Mouse (Mus musculus) B cell, adult (primary cell): ENCODE measurements around the gene Kctd3. TPM values are rescaled to one million over a fixed set of nuclear protein-coding genes. Genes with fewer than 3 reads are reported as not detected.

Experiments
- total RNA-seq: library from RNA; stranded (reverse); gene quantifications from 4 replicates; pipeline ENCODE4 v1.2.4, GENCODE M21; 2023; ENCODE audit not compliant: inconsistent age

Gene Kctd3
- total RNA-seq: 103 to 126 TPM (median 120 TPM) in 4 replicates

DNA sequence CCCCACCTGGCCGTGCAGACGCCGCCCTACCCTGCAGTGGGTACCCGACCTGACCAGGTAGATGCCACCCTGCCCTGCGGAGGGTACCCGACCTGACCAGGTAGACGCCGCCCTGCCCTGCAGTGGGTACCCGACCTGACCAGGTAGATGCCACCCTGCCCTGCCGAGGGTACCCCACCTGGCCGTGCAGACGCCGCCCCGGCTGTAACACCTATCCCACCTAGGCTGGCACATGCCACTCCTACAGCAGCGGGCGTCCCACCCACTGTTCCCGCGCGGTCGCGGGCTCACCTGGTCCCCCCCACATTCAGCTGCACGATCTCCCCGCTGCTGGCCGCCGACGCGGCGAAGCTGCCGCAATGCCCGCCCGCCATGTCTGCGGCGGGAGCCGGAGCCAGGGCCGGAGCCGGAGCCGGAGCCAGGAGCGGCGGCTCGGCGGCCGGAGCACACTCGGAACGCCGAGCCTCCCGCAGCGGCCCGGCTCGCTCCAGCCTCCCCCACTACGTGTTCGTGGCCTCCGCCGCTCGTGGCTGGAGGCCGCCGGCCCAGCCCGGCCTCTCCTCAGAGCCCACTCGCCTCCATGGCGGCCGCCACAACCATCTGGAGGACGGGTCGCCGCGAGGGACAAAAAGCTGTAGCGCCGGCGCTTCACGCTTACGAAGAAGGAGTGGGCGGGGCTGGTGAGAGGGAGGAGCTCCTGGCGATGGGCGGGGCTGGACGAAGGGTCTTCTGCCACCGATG lies at the start of gene Kctd3:
TSS of gene Kctd3 (minus strand) at position 603 of the 741 bp plus-strand sequence.

